Mouse (Mus musculus): Measurements from ENCODE around the gene Aadac.

- TF ChIP-seq CTCF (IDR thresholded peaks at IDR 0.05; ENCODE audit: borderline replicate concordance, insufficient read depth, low read depth, low read length): no peak
- no peak for TF ChIP-seq POLR2A (IDR thresholded peaks at IDR 0.05; ENCODE audit: borderline replicate concordance, insufficient read depth, low read length)
Observed at GRCm38 (mm10) chr3:60082746-60083145, 57.2 kb downstream of the Aadac start.

All from cerebellum, adult 2 months (tissue).